Mouse (Mus musculus): Measurements from ENCODE around the gene Mc1r. TPM values are rescaled to one million over a fixed set of nuclear protein-coding genes. Genes with fewer than 3 reads are reported as not detected.
A peak's percentile ranks its signal among the peaks of the same experiment; 100 is the strongest.

Gene Mc1r
- polyA plus RNA-seq, 1 experiment, result not detected

- H3K4me3 ChIP-seq (ENCODE audit: insufficient read depth, low read length), result no peak overlapping the region
- no peak overlapping the region for H3K27ac ChIP-seq (ENCODE audit: insufficient read depth, low read length)
- no peak for TF ChIP-seq CTCF (IDR thresholded peaks at IDR 0.05; ENCODE audit: borderline replicate concordance, insufficient read depth, low read length)
- no peak for TF ChIP-seq POLR2A (IDR thresholded peaks at IDR 0.05; ENCODE audit: low read depth, low read length)
- peaks cover 3% of the 10 kb centered on the region; the same call in 1 of the 2 replicates for H3K4me1 ChIP-seq (ENCODE audit: control insufficient read depth, insufficient read depth, low read length)
These were observed 12.8 kb downstream of the Mc1r start for GRCm38 (mm10) chr8:123419711-123420110.

- H3K27ac ChIP-seq (ENCODE audit: insufficient read depth, low read length), result no peak overlapping the region
- TF ChIP-seq CTCF (IDR thresholded peaks at IDR 0.05; ENCODE audit: borderline replicate concordance, insufficient read depth, low read length), result no peak
- no peak for TF ChIP-seq POLR2A (IDR thresholded peaks at IDR 0.05; ENCODE audit: low read depth, low read length)
- no peak overlapping the region for H3K4me3 ChIP-seq (ENCODE audit: insufficient read depth, low read length)
- H3K4me1 ChIP-seq (ENCODE audit: control insufficient read depth, insufficient read depth, low read length), result peaks cover 3% of the 10 kb centered on the region; the same call in 1 of the 2 replicates
These were observed 13.8 kb downstream of the Mc1r start for GRCm38 (mm10) chr8:123420525-123421281.

- no peak overlapping the region for H3K27ac ChIP-seq (ENCODE audit: insufficient read depth, low read length)
- H3K4me3 ChIP-seq (ENCODE audit: insufficient read depth, low read length), result no peak overlapping the region
- peaks cover 3% of the 10 kb centered on the region; the same call in 1 of the 2 replicates for H3K4me1 ChIP-seq (ENCODE audit: control insufficient read depth, insufficient read depth, low read length)
- TF ChIP-seq CTCF (IDR thresholded peaks at IDR 0.05; ENCODE audit: borderline replicate concordance, insufficient read depth, low read length) (no peak), POLR2A (IDR thresholded peaks at IDR 0.05; ENCODE audit: low read depth, low read length) (no peak)
These were observed 14.4 kb downstream of the Mc1r start for GRCm38 (mm10) chr8:123421325-123421724.

DNA sequence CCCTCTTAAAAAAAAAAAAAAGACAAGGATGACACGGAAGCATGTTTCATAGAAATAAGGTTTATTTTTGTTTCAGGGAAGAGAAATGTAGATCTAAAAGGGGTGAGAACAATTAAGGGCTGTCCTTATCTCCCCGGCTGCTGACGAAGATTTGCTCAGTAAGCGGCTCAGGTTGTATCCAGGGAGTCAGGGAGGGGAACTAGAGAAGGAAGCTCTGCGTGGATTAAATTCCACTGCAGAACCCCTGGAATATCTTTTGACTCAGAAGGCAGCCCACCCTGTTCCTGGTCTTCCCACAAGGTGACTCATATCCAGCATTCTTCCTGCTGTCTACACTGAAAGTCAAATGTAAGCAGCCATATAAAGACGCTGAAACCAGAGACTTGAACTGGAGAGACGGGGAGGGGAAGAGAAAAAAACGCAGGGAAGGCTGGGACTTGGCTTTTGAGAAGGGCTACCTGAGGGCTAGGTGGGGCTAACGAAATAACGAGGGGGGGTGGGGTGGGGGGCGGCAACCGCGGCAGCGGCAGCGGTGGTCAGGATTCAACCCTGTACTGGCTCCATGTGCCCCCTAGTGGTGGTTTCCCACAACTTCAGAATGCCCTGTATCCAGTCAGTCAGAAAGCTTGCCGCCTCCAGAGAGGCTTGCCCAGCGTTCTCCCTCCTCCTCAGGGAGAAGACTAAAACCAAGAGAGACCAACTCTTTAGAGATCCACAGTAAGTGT lies 15.3 kb downstream of the Mc1r start:
- Histone ChIP-seq H3K27ac (ENCODE audit: insufficient read depth, low read length) (peak overlapping the region; percentile 35; the same call in 1 of the 2 replicates), H3K4me3 (ENCODE audit: insufficient read depth, low read length) (peak overlapping the region; percentile 27; the same call in 1 of the 2 replicates), H3K4me1 (ENCODE audit: control insufficient read depth, insufficient read depth, low read length) (peaks cover 3% of the 10 kb centered on the region; the same call in 1 of the 2 replicates)
- no peak for TF ChIP-seq POLR2A (IDR thresholded peaks at IDR 0.05; ENCODE audit: low read depth, low read length)
- TF ChIP-seq CTCF (IDR thresholded peaks at IDR 0.05; ENCODE audit: borderline replicate concordance, insufficient read depth, low read length), result 0 out of 2 replicates have a peak, but pooled peaks have one; percentile 31

GRCm38 (mm10) chr8:123422781-123423159 lies 15.9 kb downstream of the Mc1r start:
- no peak for TF ChIP-seq CTCF (IDR thresholded peaks at IDR 0.05; ENCODE audit: borderline replicate concordance, insufficient read depth, low read length)
- TF ChIP-seq POLR2A (IDR thresholded peaks at IDR 0.05; ENCODE audit: low read depth, low read length), result no peak
- Histone ChIP-seq H3K27ac (ENCODE audit: insufficient read depth, low read length) (no peak overlapping the region), H3K4me3 (ENCODE audit: insufficient read depth, low read length) (no peak overlapping the region), H3K4me1 (ENCODE audit: control insufficient read depth, insufficient read depth, low read length) (peaks cover 3% of the 10 kb centered on the region; the same call in 1 of the 2 replicates)

DNA sequence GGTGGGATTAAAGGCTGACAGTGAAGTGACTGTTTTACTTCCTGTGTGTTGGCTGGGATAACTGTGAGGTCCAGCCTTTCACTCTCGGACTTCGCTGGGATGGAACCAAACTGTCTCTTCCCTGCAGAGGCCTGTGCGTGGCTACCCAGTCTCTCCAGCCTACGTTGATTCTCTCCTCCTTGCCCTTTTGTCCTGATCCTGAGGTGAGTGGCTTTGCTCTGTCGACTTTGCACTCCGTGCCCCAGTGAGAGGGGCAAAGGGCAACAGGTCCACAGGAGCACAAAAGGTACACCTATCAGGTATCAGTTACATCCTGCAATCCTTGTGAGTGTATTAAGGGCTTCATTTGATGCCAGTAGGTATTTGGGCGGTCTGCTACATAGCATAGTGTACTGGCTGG lies 16.5 kb downstream of the Mc1r start, which contains the start of gene Def8:
Gene Def8, plus strand, starts transcription at position 87 of the 400 bp plus-strand sequence.
- TF ChIP-seq POLR2A (IDR thresholded peaks at IDR 0.05; ENCODE audit: low read depth, low read length) (no peak), CTCF (IDR thresholded peaks at IDR 0.05; ENCODE audit: borderline replicate concordance, insufficient read depth, low read length) (no peak)
- Histone ChIP-seq H3K4me3 (ENCODE audit: insufficient read depth, low read length) (peak within 1 kb of the TSS; percentile 27; the same call in 1 of the 2 replicates), H3K27ac (ENCODE audit: insufficient read depth, low read length) (no peak within 1 kb of the TSS), H3K4me1 (ENCODE audit: control insufficient read depth, insufficient read depth, low read length) (peaks cover 3% of the 10 kb centered on the region; the same call in 1 of the 2 replicates)

GRCm38 (mm10) chr8:123426511-123427509 lies 19.9 kb downstream of the Mc1r start:
- no peak for TF ChIP-seq POLR2A (IDR thresholded peaks at IDR 0.05; ENCODE audit: low read depth, low read length)
- TF ChIP-seq CTCF (IDR thresholded peaks at IDR 0.05; ENCODE audit: borderline replicate concordance, insufficient read depth, low read length), result no peak
- Histone ChIP-seq H3K4me1 (ENCODE audit: control insufficient read depth, insufficient read depth, low read length) (peaks cover 3% of the 10 kb centered on the region; the same call in 1 of the 2 replicates), H3K27ac (ENCODE audit: insufficient read depth, low read length) (peak overlapping the region; percentile 48), H3K4me3 (ENCODE audit: insufficient read depth, low read length) (no peak overlapping the region)

DNA sequence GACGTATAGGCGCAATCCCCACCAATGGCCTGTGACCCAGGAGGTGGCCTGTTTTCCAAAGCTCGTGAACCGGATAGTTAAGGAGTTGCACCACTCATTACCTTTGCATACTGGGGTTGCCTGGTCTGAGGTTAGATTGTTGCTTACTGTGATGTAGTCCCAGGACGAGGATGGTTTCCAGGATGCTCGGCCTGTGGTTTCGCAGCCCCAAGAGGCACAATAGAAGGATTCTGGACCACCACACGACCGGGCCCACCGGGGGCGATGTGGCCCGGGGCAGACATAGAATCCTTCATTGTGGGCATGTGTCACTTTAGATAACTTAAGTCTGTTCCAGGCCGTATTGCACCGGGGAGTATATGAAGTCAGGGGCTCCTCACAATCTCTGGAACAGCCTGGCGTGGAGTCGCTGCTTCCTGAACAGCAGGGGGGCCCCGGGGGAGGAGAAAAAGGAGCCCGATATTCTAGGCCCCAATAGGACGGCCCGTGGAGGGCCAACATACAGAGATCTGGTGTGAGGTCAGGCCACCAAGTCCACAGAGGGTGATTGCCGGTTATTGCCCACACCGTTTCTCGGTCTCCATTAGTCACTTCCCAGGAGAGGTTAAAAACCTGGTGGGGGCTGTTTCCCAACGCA lies 20.9 kb downstream of the Mc1r start:
- no peak for TF ChIP-seq CTCF (IDR thresholded peaks at IDR 0.05; ENCODE audit: borderline replicate concordance, insufficient read depth, low read length)
- no peak for TF ChIP-seq POLR2A (IDR thresholded peaks at IDR 0.05; ENCODE audit: low read depth, low read length)
- Histone ChIP-seq H3K4me1 (ENCODE audit: control insufficient read depth, insufficient read depth, low read length) (peaks cover under 1% of the 10 kb centered on the region; the same call in 1 of the 2 replicates), H3K4me3 (ENCODE audit: insufficient read depth, low read length) (no peak overlapping the region), H3K27ac (ENCODE audit: insufficient read depth, low read length) (no peak overlapping the region)

Measured in embryonic fibroblast, embryonic 13.5 days (primary cell).